ENCODE assay signal across 8 mouse cellular contexts in the genomic region with DNA sequence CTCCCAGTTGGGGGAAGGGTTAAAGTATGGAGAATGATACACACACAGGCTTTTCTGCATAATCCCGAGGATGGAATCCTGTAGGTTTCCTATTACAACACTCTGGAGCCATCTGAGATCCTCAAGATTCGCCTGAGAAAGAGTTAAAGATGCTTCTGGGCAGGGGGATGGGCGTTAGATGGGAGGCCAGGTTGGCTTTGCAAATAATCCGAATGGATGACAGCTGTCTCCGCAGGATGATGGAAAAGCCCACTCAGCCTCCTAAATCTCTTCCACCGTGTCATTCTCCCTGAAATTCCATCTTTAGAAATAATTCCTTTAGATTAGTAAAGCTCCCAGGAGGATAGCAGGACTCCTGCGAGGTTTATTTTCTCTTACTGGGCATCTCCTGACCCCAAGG. TPM values are rescaled to one million over a fixed set of nuclear protein-coding genes. Genes with fewer than 3 reads are reported as not detected.
DNase-seq lines count a peak whose midpoint lies in the region; ATAC-seq and TF ChIP-seq lines count a peak whose summit lies in the region.

No protein-coding gene starts in this region.

- no peak for TF ChIP-seq POLR2A in cerebellum, adult 2 months (IDR thresholded peaks at IDR 0.05; ENCODE audit: borderline replicate concordance, insufficient read depth, low read length)
- TF ChIP-seq POLR2A in spleen, adult 2 months (IDR thresholded peaks at IDR 0.05; ENCODE audit: low read depth, low read length), result no peak

- ATAC-seq in liver, embryonic 16.5 days (ENCODE audit: low read depth), result no peak

- no peaks in the 10 kb centered on the region for H3K27me3 ChIP-seq in cerebellum, adult 2 months (ENCODE audit: control insufficient read depth, insufficient read depth, low read length)
- H3K27me3 ChIP-seq in spleen, adult 2 months (ENCODE audit: control insufficient read depth, insufficient read depth, low read length), result no peaks in the 10 kb centered on the region
- no peaks in the 10 kb centered on the region for H3K27me3 ChIP-seq in liver, embryonic 16.5 days (ENCODE audit: control insufficient read depth, insufficient read depth, low read depth, low read length)

- H3K9ac ChIP-seq in liver, embryonic 16.5 days (ENCODE audit: low read depth, low read length), result peak overlapping the region; percentile 99

- no peaks in the 10 kb centered on the region for H3K36me3 ChIP-seq in spleen, adult 2 months (ENCODE audit: control insufficient read depth, insufficient read depth, low read length)
- peaks cover 5% of the 10 kb centered on the region; the same call in 1 of the 2 replicates for H3K36me3 ChIP-seq in liver, embryonic 16.5 days (ENCODE audit: control insufficient read depth, insufficient read depth)

- TF ChIP-seq CTCF in cerebellum, adult 2 months (IDR thresholded peaks at IDR 0.05; ENCODE audit: borderline replicate concordance, insufficient read depth, low read depth, low read length), result no peak
- TF ChIP-seq CTCF in spleen, adult 2 months (IDR thresholded peaks at IDR 0.05; ENCODE audit: extremely low read depth, insufficient read depth, insufficient read length, insufficient replicate concordance), result no peak

- peak overlapping the region; percentile 78 for H3K4me2 ChIP-seq in liver, embryonic 16.5 days (ENCODE audit: low read depth, low read length)

- no peak overlapping the region for H3K27ac ChIP-seq in cerebellum, adult 2 months (ENCODE audit: insufficient read depth, low read length)
- no peak overlapping the region for H3K27ac ChIP-seq in spleen, adult 2 months (ENCODE audit: insufficient read depth, low read length)
- H3K27ac ChIP-seq in liver, embryonic 16.5 days (ENCODE audit: low read length), result peak overlapping the region; percentile 99

- DNase-seq in cerebellum, adult 2 months, result no peak
- no peak for DNase-seq in cerebellum, adult 9-11 months
- DNase-seq in spleen, adult 2 months (ENCODE audit: low read depth in 1 of 2, low spot score in 2 of 2), result no peak
- DNase-seq in spleen, postnatal 36 days (ENCODE audit: low spot score in 2 of 2), result no peak
- DNase-seq in urinary bladder, postnatal 36 days (ENCODE audit: low spot score in 2 of 2), result no peak
- DNase-seq in gastrocnemius, adult 8-10 months (ENCODE audit: low spot score in 2 of 2), result no peak
- DNase-seq in left cerebral cortex, adult 11 months (ENCODE audit: low spot score), result no peak

- H3K9me3 ChIP-seq in liver, embryonic 16.5 days (replicated peaks; ENCODE audit: control insufficient read depth, low read length), result no peaks in the 10 kb centered on the region

- 41% methylated on average over 7 of the region's 7 CpGs for WGBS in cerebellum, adult 2 months
- 66% methylated on average over 7 of the region's 7 CpGs for whole genome bisulfite sequencing in spleen, adult 2 months
- WGBS in liver, embryonic 16.5 days (ENCODE audit: insufficient replicate concordance), result 20% methylated on average over 7 of the region's 7 CpGs

- H3K4me3 ChIP-seq in cerebellum, adult 2 months (replicated peaks; ENCODE audit: insufficient read depth, low read depth, low read length), result peak overlapping the region; percentile 75
- H3K4me3 ChIP-seq in spleen, adult 2 months (ENCODE audit: extremely low read depth, insufficient read depth, insufficient read length), result peak overlapping the region; percentile 21; the same call in 1 of the 2 replicates
- peak overlapping the region; percentile 98 for H3K4me3 ChIP-seq in liver, embryonic 16.5 days (ENCODE audit: low read depth, low read length)

- H3K4me1 ChIP-seq in cerebellum, adult 2 months (ENCODE audit: control insufficient read depth, insufficient read depth, low read length), result no peaks in the 10 kb centered on the region
- peaks cover 2% of the 10 kb centered on the region; the same call in 1 of the 2 replicates for H3K4me1 ChIP-seq in spleen, adult 2 months (ENCODE audit: control insufficient read depth, insufficient read depth, insufficient read length)
- peaks cover 45% of the 10 kb centered on the region for H3K4me1 ChIP-seq in liver, embryonic 16.5 days (ENCODE audit: control insufficient read depth, low read depth, low read length)

RNA-seq across cellular contexts. Expression of a gene that starts 1.2 kb away (rescaled TPM):
- polyA plus RNA-seq in cerebellum, adult 2 months (2012; rRNA removed), result 14.9 and 17.0 TPM in 2 replicates
- polyA plus RNA-seq in spleen, adult 2 months (2012; rRNA removed), result 34.3 and 41.9 TPM in 2 replicates
- 181 and 189 TPM in 2 replicates for polyA plus RNA-seq in liver, embryonic 16.5 days (2015; fragmentation: Nextera tagmentation; extraction: Ambion mirVana)
- total RNA-seq in gastrocnemius, adult 8-10 months (2022), result 10 to 100 TPM; 25.3 to 27.8 (median 26.6) TPM

RNA-seq across cellular contexts. Expression of a gene that starts 31.9 kb away (rescaled TPM):
- polyA plus RNA-seq in cerebellum, adult 2 months (2012; rRNA removed), result not detected in 2 replicates
- polyA plus RNA-seq in spleen, adult 2 months (2012; rRNA removed), result not detected in 2 replicates
- polyA plus RNA-seq in liver, embryonic 16.5 days (2015; fragmentation: Nextera tagmentation; extraction: Ambion mirVana), result not detected in 2 replicates
- total RNA-seq in gastrocnemius, adult 8-10 months (2022), result not detected

Comparison
In these comparisons a context has a peak if more than half of its experiments do, and no peak if none do; other contexts are left out.
1. H3K4me3 ChIP-seq: peak in every context shown above with its lines; median percentile 98 in liver, embryonic 16.5 days; 75 in cerebellum, adult 2 months; 21 in spleen, adult 2 months.